Mouse (Mus musculus) central nervous system, embryonic 18 days (tissue): ENCODE data around the gene Krt4. TPM values are rescaled to one million over a fixed set of nuclear protein-coding genes. Genes with fewer than 3 reads are reported as not detected.

Experiments
- polyA plus RNA-seq: library from polyadenylated mRNA; depleted of rRNA; stranded (reverse); fragments of >200 nt; gene quantifications from 2 replicates; pipeline ENCODE4 v1.2.3, GENCODE M21; 2012; rRNA removed

The Krt4 gene
- polyA plus RNA-seq = not detected in 2 replicates

DNA sequence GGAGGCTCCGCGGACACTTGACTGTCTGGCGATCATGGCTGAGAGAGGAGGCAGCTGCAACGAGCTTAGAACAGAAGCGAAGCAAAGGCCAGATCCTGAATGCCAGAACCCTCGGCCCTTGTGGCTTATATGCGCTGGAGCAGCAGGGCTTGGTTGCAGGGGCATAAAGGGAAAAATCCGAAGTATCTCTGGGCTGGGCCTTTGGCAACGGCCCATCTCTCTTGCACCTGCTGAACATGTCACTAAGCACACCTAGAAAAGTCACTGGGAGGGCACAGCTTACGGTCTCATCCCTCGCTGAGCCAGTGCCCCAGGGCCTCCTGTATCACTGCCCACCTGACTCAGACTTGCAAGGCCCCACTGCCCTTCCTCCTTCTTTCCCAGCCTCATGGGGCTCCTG, at the start of gene Krt4:
Gene Krt4, minus strand, starts transcription at position 101 of the 400 bp plus-strand sequence.

GRCm38 (mm10) chr15:101954187-101954586, 29.7 kb upstream of the Krt4 start, which contains the start of gene Krt78:
TSS of gene Krt78 (minus strand) at chr15:101954287.

GRCm38 (mm10) chr15:101940274-101940829, 15.8 kb upstream of the Krt4 start, which contains the start of gene Krt79:
TSS of gene Krt79 (minus strand) at chr15:101940324.

DNA sequence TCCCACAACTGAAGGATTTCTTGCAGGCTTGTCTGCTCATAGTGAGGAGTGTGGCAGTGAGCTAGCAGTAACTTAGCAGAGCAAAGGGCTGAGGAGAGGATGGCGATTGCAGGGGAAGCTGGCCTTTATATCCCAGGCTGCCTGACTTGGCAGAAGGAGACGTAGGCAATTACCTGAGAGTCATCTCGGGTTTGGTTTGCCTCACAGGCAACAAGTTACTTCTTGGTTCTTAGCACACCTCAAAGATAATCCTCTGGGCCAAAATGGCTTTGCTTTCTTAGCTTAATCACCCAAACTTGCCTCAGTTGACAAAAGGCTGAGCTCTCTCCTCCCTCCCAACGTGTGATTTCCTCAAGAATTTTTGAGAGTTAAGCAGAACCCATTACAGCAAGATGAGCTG, 31.7 kb downstream of the Krt4 start, which contains the start of gene Krt76:
Gene Krt76, minus strand, starts transcription at position 101 of the 400 bp plus-strand sequence.

GRCm38 (mm10) chr15:101869431-101869830, 55.1 kb downstream of the Krt4 start, which contains the start of gene Krt77:
TSS of gene Krt77 (minus strand) at chr15:101869705.

Other genes starting within 250 kb of the Krt4 start
- gene Krt6b, start 244.4 kb downstream of the Krt4 start, polyA plus RNA-seq = 0.41 TPM in 1 of 2 replicates, not detected in the other
- gene Krt6a, start 230.4 kb downstream of the Krt4 start, polyA plus RNA-seq = 0.04 and 40.9 TPM in 2 replicates
- 0.08 and 1.1 TPM in 2 replicates for gene Krt5, start 211.8 kb downstream of the Krt4 start, polyA plus RNA-seq
- gene Krt71, start 181.6 kb downstream of the Krt4 start, polyA plus RNA-seq = 0.08 and 0.36 TPM in 2 replicates
- gene Krt72, start 138.3 kb downstream of the Krt4 start, polyA plus RNA-seq = 0.11 and 0.13 TPM in 2 replicates
- 0.52 and 0.95 TPM in 2 replicates for gene Krt73, start 122.4 kb downstream of the Krt4 start, polyA plus RNA-seq
- 0.03 TPM in 2 replicates for gene Krt2, start 106.6 kb downstream of the Krt4 start, polyA plus RNA-seq
- 23.8 and 28.4 TPM in 2 replicates for gene Krt1, start 73.9 kb downstream of the Krt4 start, polyA plus RNA-seq
- gene Krt77, start 55.0 kb downstream of the Krt4 start, polyA plus RNA-seq = 2.3 and 2.6 TPM in 2 replicates
- 0.05 and 0.06 TPM in 2 replicates for gene Krt76, start 31.8 kb downstream of the Krt4 start, polyA plus RNA-seq
- gene Krt79, start 15.6 kb upstream of the Krt4 start, polyA plus RNA-seq = 0.21 and 0.37 TPM in 2 replicates
- gene Krt78, start 29.6 kb upstream of the Krt4 start, polyA plus RNA-seq = 0.01 and 0.48 TPM in 2 replicates
- gene Krt8, start 79.7 kb upstream of the Krt4 start, polyA plus RNA-seq = 1.5 and 55.6 TPM in 2 replicates
- gene Krt18, start 103.4 kb upstream of the Krt4 start, polyA plus RNA-seq = 1.5 and 29.3 TPM in 2 replicates
- gene Eif4b, start 149.0 kb upstream of the Krt4 start, polyA plus RNA-seq = 142 and 151 TPM in 2 replicates
- 10.8 and 13.8 TPM in 2 replicates for gene Tns2, start 175.7 kb upstream of the Krt4 start, polyA plus RNA-seq
- gene Spryd3, start 211.5 kb upstream of the Krt4 start, polyA plus RNA-seq = 109 and 115 TPM in 2 replicates
- gene Igfbp6, start 219.6 kb upstream of the Krt4 start, polyA plus RNA-seq = 3.3 and 3.5 TPM in 2 replicates
- 0.13 and 0.15 TPM in 2 replicates for gene Soat2, start 225.8 kb upstream of the Krt4 start, polyA plus RNA-seq